Mouse (Mus musculus) small intestine, adult 2 months (tissue): ENCODE measurements around the gene Usp16. TPM values are rescaled to one million over a fixed set of nuclear protein-coding genes. Genes with fewer than 3 reads are reported as not detected.
A peak's percentile ranks its signal among the peaks of the same experiment; 100 is the strongest.
"Not testable (repeated sequence)": the region's sequence is repeated elsewhere in the genome, so short reads cannot be mapped to it uniquely, and the experiment has no call there.

Experiments
- H3K27ac ChIP-seq: fragments of 200-500 bp; 2 replicates; pipeline ENCODE4 v1.5.1; 2012; ENCODE audit warnings: low read depth, low read length, control low read depth, inconsistent platforms; ENCODE audit not compliant: insufficient read depth
- H3K27me3 ChIP-seq: fragments of 200-500 bp; 2 replicates; pipeline ENCODE4 v1.6.1; 2012; ENCODE audit warnings: mild to moderate bottlenecking, moderate library complexity, low read length, inconsistent platforms; ENCODE audit not compliant: control insufficient read depth, insufficient read depth
- H3K36me3 ChIP-seq: fragments of 200-500 bp; 2 replicates; pipeline ENCODE4 v1.6.1; 2012; ENCODE audit warnings: mild to moderate bottlenecking, low read length, control low read depth, inconsistent platforms; ENCODE audit not compliant: control insufficient read depth, insufficient read depth
- H3K4me1 ChIP-seq: fragments of 200-500 bp; 2 replicates; pipeline ENCODE4 v1.6.1; 2012; ENCODE audit warnings: low read length, inconsistent platforms, mixed read lengths; ENCODE audit not compliant: control insufficient read depth, insufficient read depth, insufficient read length
- H3K4me3 ChIP-seq: fragments of 200-500 bp; 2 replicates; pipeline ENCODE4 v1.5.1; 2012; ENCODE audit warnings: low read depth, mild to moderate bottlenecking, control low read depth, inconsistent platforms, low read length, moderate library complexity
- CTCF ChIP-seq: fragments of 200-500 bp; IDR thresholded peaks from 2 replicates; pipeline ENCODE4 v1.5.1; 2012; ENCODE audit warnings: low read depth, mild to moderate bottlenecking, control low read depth, inconsistent platforms, low read length, moderate library complexity, mixed read lengths; ENCODE audit not compliant: insufficient replicate concordance, insufficient read length; ENCODE audit errors: extremely low read depth
- POLR2A ChIP-seq: fragments of 200-500 bp; IDR thresholded peaks from 2 replicates; pipeline ENCODE4 v1.6.1; 2012; ENCODE audit warnings: low read depth, mild to moderate bottlenecking, control low read depth, inconsistent platforms, low read length, moderate library complexity
- whole genome bisulfite sequencing: fragments of 180-500 bp; shearing (Covaris S2); methylation state at CpG from one replicate; pipeline ENCODE4 v1.1.7; 2018; 5-methylcytosine and 5-hydroxymethylcytosine counted together
- polyA plus RNA-seq: library from polyadenylated mRNA; depleted of rRNA; stranded (reverse); fragments of >200 nt; gene quantifications from 2 replicates; pipeline ENCODE4 v1.2.3, GENCODE M21; 2012

Usp16 gene
- polyA plus RNA-seq, 1 experiment: 10.0 TPM

DNA sequence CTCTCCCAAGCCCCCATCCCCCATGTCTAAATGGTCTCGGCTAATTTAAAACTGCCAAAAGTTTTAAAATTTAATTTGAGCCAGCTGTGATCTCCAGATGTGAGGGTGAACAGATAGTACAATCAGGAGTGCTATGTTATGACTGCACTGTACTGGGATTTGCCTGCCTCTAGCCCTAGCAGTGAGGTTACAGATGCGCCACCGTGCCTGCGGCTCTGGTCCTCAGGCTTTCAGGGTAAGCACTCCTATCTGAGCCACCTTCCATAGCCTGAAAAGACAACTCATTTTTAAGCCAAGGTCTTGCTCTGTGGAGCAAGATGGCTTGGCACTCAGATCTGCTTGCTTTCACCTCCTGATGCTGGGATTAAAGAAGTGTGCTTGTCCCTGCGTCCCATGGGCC lies 29.9 kb downstream of the Usp16 start:
- TF ChIP-seq CTCF (no peak), POLR2A (no peak)
- Histone ChIP-seq H3K27me3 (no peaks in the 10 kb centered on the region), H3K36me3 (peaks cover 69% of the 10 kb centered on the region), H3K4me3 (no peak overlapping the region), H3K27ac (no peak overlapping the region), H3K4me1 (no peaks in the 10 kb centered on the region)
- 88% methylated on average over 5 of the region's 5 CpGs for WGBS

DNA sequence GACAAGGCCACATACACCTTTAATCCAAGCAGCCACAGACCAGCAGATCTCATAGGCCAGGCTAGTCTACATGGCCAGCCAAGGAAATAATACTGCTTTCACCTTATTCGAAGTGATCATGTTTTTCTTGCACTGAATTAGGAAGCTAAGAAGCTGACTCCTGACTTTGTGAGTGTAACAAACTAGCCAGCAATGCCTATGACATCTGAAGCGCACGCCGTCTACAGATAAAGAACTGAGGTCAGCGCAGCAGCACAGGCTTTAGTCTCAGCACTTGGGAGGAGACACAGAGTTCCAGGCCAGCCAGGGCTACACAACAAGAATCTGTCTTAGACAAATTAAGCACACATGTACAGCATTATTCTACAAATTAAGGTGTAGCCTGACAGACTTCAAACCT lies 32.2 kb downstream of the Usp16 start:
- H3K36me3 ChIP-seq: peaks cover 75% of the 10 kb centered on the region
- H3K27ac ChIP-seq: no peak overlapping the region
- 91% methylated on average over 5 of the region's 5 CpGs for WGBS
- no peaks in the 10 kb centered on the region for H3K27me3 ChIP-seq
- no peak overlapping the region for H3K4me3 ChIP-seq
- TF ChIP-seq CTCF (no peak), POLR2A (no peak)
- no peaks in the 10 kb centered on the region for H3K4me1 ChIP-seq

GRCm38 (mm10) chr16:87488605-87489004 lies 34.1 kb downstream of the Usp16 start:
- 72% methylated on average over 2 of the region's 2 CpGs for WGBS
- peaks cover 70% of the 10 kb centered on the region for H3K36me3 ChIP-seq

GRCm38 (mm10) chr16:87492191-87492792 lies 37.8 kb downstream of the Usp16 start:
- H3K4me3 ChIP-seq, H3K4me1 ChIP-seq, H3K27ac ChIP-seq, H3K27me3 ChIP-seq: not testable (repeated sequence)
- peaks cover 39% of the 10 kb centered on the region for H3K36me3 ChIP-seq
- WGBS: 92% methylated on average over 12 of the region's 12 CpGs

More at GRCm38 (mm10) chr16:87488605-87489004, 34.1 kb downstream of the Usp16 start:
- no peaks in the 10 kb centered on the region for H3K27me3 ChIP-seq
- no peaks in the 10 kb centered on the region for H3K4me1 ChIP-seq
- H3K4me3 ChIP-seq: no peak overlapping the region
- no peak for TF ChIP-seq POLR2A
- no peak for TF ChIP-seq CTCF
- H3K27ac ChIP-seq: no peak overlapping the region

DNA sequence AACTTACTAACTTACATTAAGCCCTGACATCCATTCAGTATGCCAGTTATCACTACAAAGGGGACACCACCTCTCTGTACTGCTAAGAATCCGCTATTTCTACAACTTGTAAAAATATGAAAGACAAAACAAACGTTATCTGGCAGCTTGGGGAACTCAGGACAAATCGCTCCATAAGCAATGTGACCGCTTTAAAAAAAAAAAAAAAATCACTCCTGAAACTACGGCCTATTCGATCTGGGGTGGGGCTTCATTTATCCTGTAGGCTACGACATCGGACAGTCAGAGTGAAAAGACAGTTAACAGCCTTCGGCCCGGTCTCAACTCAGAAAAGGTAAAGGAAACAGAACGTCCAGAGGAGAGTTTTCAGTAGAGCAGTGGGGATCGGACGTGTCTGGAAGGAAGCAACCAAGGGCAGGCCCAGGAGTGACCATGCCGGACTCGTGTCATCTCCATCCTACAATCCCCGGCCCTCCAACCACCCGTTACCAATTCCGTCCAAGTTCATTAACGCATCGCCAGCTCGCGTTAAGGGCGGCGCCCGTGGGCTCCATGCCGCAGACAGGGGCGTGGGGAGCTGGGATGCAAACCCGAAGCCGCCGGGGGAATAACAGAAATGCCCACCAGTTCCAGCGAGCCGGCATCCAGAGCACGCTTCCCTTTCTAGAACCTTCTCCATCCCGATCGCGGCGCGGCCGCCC lies 40.6 kb downstream of the Usp16 start:
- Histone ChIP-seq H3K4me3 (peak overlapping the region; percentile 90), H3K4me1 (no peaks in the 10 kb centered on the region; the same call in 1 of the 2 replicates), H3K36me3 (peaks cover 19% of the 10 kb centered on the region), H3K27me3 (no peaks in the 10 kb centered on the region), H3K27ac (peak overlapping the region; percentile 51; the same call in 1 of the 2 replicates)
- TF ChIP-seq POLR2A (no peak), CTCF (no peak)
- WGBS: under 1% methylated on average over 39 of the region's 39 CpGs

GRCm38 (mm10) chr16:87495716-87496447 lies 41.4 kb downstream of the Usp16 start, which contains the start of gene Cct8:
Gene Cct8, minus strand, starts transcription at chr16:87495873.
- Histone ChIP-seq H3K27ac (peak within 1 kb of the TSS; percentile 85), H3K36me3 (peaks cover 13% of the 10 kb centered on the region), H3K4me3 (peak within 1 kb of the TSS; percentile 90), H3K4me1 (no peaks in the 10 kb centered on the region; the same call in 1 of the 2 replicates), H3K27me3 (no peaks in the 10 kb centered on the region)
- TF ChIP-seq CTCF: 0 out of 2 replicates have a peak, but pooled peaks have one; percentile 3
- peak; percentile 60 for TF ChIP-seq POLR2A
- WGBS: under 1% methylated on average over 48 of the region's 48 CpGs

- WGBS: 64% methylated on average over 2 of the region's 2 CpGs
- Histone ChIP-seq H3K4me3 (no peak overlapping the region), H3K36me3 (peaks cover 8% of the 10 kb centered on the region), H3K4me1 (no peaks in the 10 kb centered on the region; the same call in 1 of the 2 replicates), H3K27me3 (no peaks in the 10 kb centered on the region), H3K27ac (no peak overlapping the region)
- no peak for TF ChIP-seq POLR2A
Measured at GRCm38 (mm10) chr16:87496728-87497127, 42.2 kb downstream of the Usp16 start.
